Mouse (Mus musculus) lung, adult 2 months (tissue): ENCODE data around the gene Maml3.

Experiments
- CTCF ChIP-seq: fragments of 200-500 bp; IDR thresholded peaks from 2 replicates; pipeline ENCODE4 v1.5.1; 2011; ENCODE audit warnings: mild to moderate bottlenecking, low read length, control low read depth; ENCODE audit not compliant: insufficient read depth
- POLR2A ChIP-seq: fragments of 200-500 bp; IDR thresholded peaks from 2 replicates; pipeline ENCODE4 v1.6.1; 2011; ENCODE audit warnings: low read depth, mild to moderate bottlenecking, control low read depth, low read length, borderline replicate concordance; ENCODE audit errors: extremely low read depth

GRCm38 (mm10) chr3:52029661-52030081 is 75.2 kb downstream of the Maml3 start:
- no peak for TF ChIP-seq POLR2A
- TF ChIP-seq CTCF = no peak
